8 mouse cellular contexts compared by ENCODE assay signal in genomic region chr9:37613182-37613910, GRCm38 (mm10). TPM values are rescaled to one million over a fixed set of nuclear protein-coding genes. Genes with fewer than 3 reads are reported as not detected.
DNase-seq lines count a peak whose midpoint lies in the region; ATAC-seq and TF ChIP-seq lines count a peak whose summit lies in the region.

TSS of gene Spa17 (minus strand) at chr9:37613722.

- no peaks in the 10 kb centered on the region for H3K27me3 ChIP-seq in ES-Bruce4 (ENCODE audit: control insufficient read depth, insufficient read depth, low read length, poor library complexity, severe bottlenecking)
- no peaks in the 10 kb centered on the region for H3K27me3 ChIP-seq in forebrain, embryonic 13.5 days
- no peaks in the 10 kb centered on the region for H3K27me3 ChIP-seq in liver, postnatal 0 days (ENCODE audit: insufficient read depth, low read length)
- no peaks in the 10 kb centered on the region for H3K27me3 ChIP-seq in neural tube, embryonic 14.5 days (ENCODE audit: control insufficient read depth, insufficient read depth, low read length)

- peak within 1 kb of the TSS; percentile 82 for H3K9ac ChIP-seq in ES-Bruce4 (ENCODE audit: low read depth, poor library complexity, severe bottlenecking)
- H3K9ac ChIP-seq in forebrain, embryonic 13.5 days = peak within 1 kb of the TSS; percentile 83
- H3K9ac ChIP-seq in liver, postnatal 0 days (replicated peaks) = peak within 1 kb of the TSS; percentile 59
- peak within 1 kb of the TSS; percentile 64 for H3K9ac ChIP-seq in neural tube, embryonic 14.5 days (replicated peaks; ENCODE audit: low read depth, low read length)

- TF ChIP-seq POLR2A in ES-Bruce4 (IDR thresholded peaks at IDR 0.05; ENCODE audit: insufficient read depth, low read length) = no peak

- peak within 1 kb of the TSS; percentile 10; the same call in 1 of the 2 replicates for H3K27ac ChIP-seq in ES-Bruce4 (ENCODE audit: insufficient read depth, low read length)
- H3K27ac ChIP-seq in forebrain, embryonic 13.5 days = peak within 1 kb of the TSS; percentile 85
- H3K27ac ChIP-seq in liver, postnatal 0 days (ENCODE audit: low read depth) = peak within 1 kb of the TSS; percentile 63
- peak within 1 kb of the TSS; percentile 70 for H3K27ac ChIP-seq in neural tube, embryonic 14.5 days (ENCODE audit: low read depth, low read length)

- DNase-seq in heart, postnatal 10 days = peak; percentile 91 to 92
- DNase-seq in large intestine, adult 2 months (ENCODE audit: low read depth, low spot score) = peak; percentile 64
- peak; percentile 92 for DNase-seq in liver, postnatal 0 days
- peak; percentile 96 for DNase-seq in testis, postnatal 10 days (ENCODE audit: low spot score)

- WGBS in forebrain, embryonic 13.5 days = under 1% methylated on average over 45 of the region's 45 CpGs
- WGBS in large intestine, adult 2 months = under 1% methylated on average over 45 of the region's 45 CpGs
- under 1% methylated on average over 45 of the region's 45 CpGs for WGBS in liver, postnatal 0 days (ENCODE audit: insufficient replicate concordance)
- WGBS in neural tube, embryonic 14.5 days = under 1% methylated on average over 45 of the region's 45 CpGs

- TF ChIP-seq CTCF in ES-Bruce4 (IDR thresholded peaks at IDR 0.05; ENCODE audit: low read depth, low read length) = no peak
- TF ChIP-seq CTCF in liver, postnatal 0 days (IDR thresholded peaks at IDR 0.05; ENCODE audit: low read depth) = no peak

- ATAC-seq in cerebellum, adult (ENCODE audit: insufficient number of reproducible peaks, low FRiP score, low TSS enrichment) = peak; percentile 84
- ATAC-seq in forebrain, embryonic 13.5 days = peak; percentile 95
- peak; percentile 98 for ATAC-seq in liver, postnatal 0 days
- peak; percentile 96 for ATAC-seq in neural tube, embryonic 14.5 days (ENCODE audit: low read depth)

- peak within 1 kb of the TSS; percentile 72 for H3K4me2 ChIP-seq in forebrain, embryonic 13.5 days
- H3K4me2 ChIP-seq in liver, postnatal 0 days (ENCODE audit: low read depth, low read length) = peak within 1 kb of the TSS; percentile 79
- peak within 1 kb of the TSS; percentile 53 for H3K4me2 ChIP-seq in neural tube, embryonic 14.5 days (ENCODE audit: low read depth, low read length)

- peak within 1 kb of the TSS; percentile 99 for H3K4me3 ChIP-seq in ES-Bruce4 (ENCODE audit: low read depth, low read length)
- peak within 1 kb of the TSS; percentile 65 for H3K4me3 ChIP-seq in forebrain, embryonic 13.5 days
- peak within 1 kb of the TSS; percentile 62 for H3K4me3 ChIP-seq in liver, postnatal 0 days (ENCODE audit: low read depth, low read length)
- peak within 1 kb of the TSS; percentile 54 for H3K4me3 ChIP-seq in neural tube, embryonic 14.5 days (ENCODE audit: low read depth, low read length)

- intact Hi-C loops in heart, postnatal 10 days (cut with DNase I) = loop anchor here (2.0 to 5.0 kb wide), 3 partner anchors 46 to 87 kb away; partner anchors contain the start of gene Nrgn

- no peaks in the 10 kb centered on the region for H3K9me3 ChIP-seq in ES-Bruce4 (replicated peaks; ENCODE audit: control insufficient read depth, insufficient read depth, low read length, poor library complexity, severe bottlenecking)
- no peaks in the 10 kb centered on the region for H3K9me3 ChIP-seq in forebrain, embryonic 13.5 days (replicated peaks)
- no peaks in the 10 kb centered on the region for H3K9me3 ChIP-seq in liver, postnatal 0 days (ENCODE audit: low read length)
- H3K9me3 ChIP-seq in neural tube, embryonic 14.5 days (ENCODE audit: control insufficient read depth, low read length) = no peaks in the 10 kb centered on the region

- no peaks in the 10 kb centered on the region; the same call in 1 of the 2 replicates for H3K36me3 ChIP-seq in ES-Bruce4 (ENCODE audit: control insufficient read depth, insufficient read depth, low read length, poor library complexity, severe bottlenecking)
- H3K36me3 ChIP-seq in forebrain, embryonic 13.5 days (ENCODE audit: poor library complexity, severe bottlenecking) = no peaks in the 10 kb centered on the region
- no peaks in the 10 kb centered on the region for H3K36me3 ChIP-seq in liver, postnatal 0 days (replicated peaks; ENCODE audit: insufficient read depth, low read length)
- no peaks in the 10 kb centered on the region for H3K36me3 ChIP-seq in neural tube, embryonic 14.5 days (ENCODE audit: control insufficient read depth, insufficient read depth, low read length)

- H3K4me1 ChIP-seq in ES-Bruce4 (ENCODE audit: control insufficient read depth, insufficient read depth, low read length) = peaks cover 2% of the 10 kb centered on the region
- H3K4me1 ChIP-seq in forebrain, embryonic 13.5 days = peaks cover 7% of the 10 kb centered on the region
- peaks cover 13% of the 10 kb centered on the region for H3K4me1 ChIP-seq in liver, postnatal 0 days (ENCODE audit: insufficient read depth)
- peaks cover 3% of the 10 kb centered on the region; the same call in 1 of the 2 replicates for H3K4me1 ChIP-seq in neural tube, embryonic 14.5 days (ENCODE audit: control insufficient read depth, insufficient read depth, low read length)

- 0 out of 2 replicates have a peak, but pooled peaks have one; percentile 7 for TF ChIP-seq EP300 in ES-Bruce4 (IDR thresholded peaks at IDR 0.05; ENCODE audit: insufficient read depth, low read depth, low read length)
- peak; percentile 80 for TF ChIP-seq EP300 in liver, postnatal 0 days (IDR thresholded peaks at IDR 0.05; ENCODE audit: low read depth)

RNA-seq across cellular contexts. Expression of gene Spa17, which starts in this region (rescaled TPM):
- polyA plus RNA-seq in ES-Bruce4 (2011; ENCODE audit: insufficient read depth, insufficient read length, low read depth, missing spikeins) = 5.3 and 7.1 TPM in 2 replicates
- 13.1 and 15.9 TPM in 2 replicates for polyA plus RNA-seq in forebrain, embryonic 13.5 days (2015; fragmentation: Nextera tagmentation; extraction: Ambion mirVana)
- total RNA-seq in heart, postnatal 10 days (2021) = 1 to 10 TPM; 3.4 to 3.9 TPM
- polyA plus RNA-seq in large intestine, adult 2 months (2012; rRNA removed) = 0.30 and 0.60 TPM in 2 replicates
- polyA plus RNA-seq in liver, postnatal 0 days (2015; fragmentation: Nextera tagmentation; extraction: Ambion mirVana) = 2.2 and 2.5 TPM in 2 replicates
- polyA plus RNA-seq in neural tube, embryonic 14.5 days (2014; fragmentation: Nextera tagmentation; extraction: Ambion mirVana) = 10.5 and 11.2 TPM in 2 replicates

Comparison
In these comparisons a context has a peak if more than half of its experiments do, and no peak if none do; other contexts are left out.
1. Peak in every context shown above with its lines: DNase-seq, ATAC-seq, H3K4me3 ChIP-seq and H3K27ac ChIP-seq.
2. Peak in DNase-seq in large intestine, adult 2 months; RNA of the gene not detected or under 1 TPM.
3. H3K27ac ChIP-seq: peak in every context shown above with its lines; median percentile 85 in forebrain, embryonic 13.5 days; 70 in neural tube, embryonic 14.5 days; 63 in liver, postnatal 0 days; 10 in ES-Bruce4.